8 mouse cellular contexts compared by ENCODE assay signal in genomic region chr3:97585383-97586160, GRCm38 (mm10). TPM values are rescaled to one million over a fixed set of nuclear protein-coding genes. Genes with fewer than 3 reads are reported as not detected.
DNase-seq lines count a peak whose midpoint lies in the region; ATAC-seq lines count a peak whose summit lies in the region.

No protein-coding gene starts in this region.

- peaks cover 73% of the 10 kb centered on the region for H3K36me3 ChIP-seq in liver, embryonic 12.5 days
- H3K36me3 ChIP-seq in midbrain, embryonic 15.5 days (replicated peaks) = no peaks in the 10 kb centered on the region

- no peaks in the 10 kb centered on the region for H3K27me3 ChIP-seq in liver, embryonic 12.5 days (replicated peaks)
- no peaks in the 10 kb centered on the region for H3K27me3 ChIP-seq in midbrain, embryonic 15.5 days (replicated peaks)

- no peak for ATAC-seq in liver, embryonic 12.5 days
- peak; percentile 92 for ATAC-seq in midbrain, embryonic 15.5 days (replicated peaks)

- H3K9me3 ChIP-seq in liver, embryonic 12.5 days (replicated peaks) = no peaks in the 10 kb centered on the region
- no peaks in the 10 kb centered on the region for H3K9me3 ChIP-seq in midbrain, embryonic 15.5 days

- no peaks in the 10 kb centered on the region for H3K4me1 ChIP-seq in liver, embryonic 12.5 days
- H3K4me1 ChIP-seq in midbrain, embryonic 15.5 days = peaks cover 11% of the 10 kb centered on the region; the same call in 1 of the 2 replicates

- H3K9ac ChIP-seq in liver, embryonic 12.5 days = no peak overlapping the region
- no peak overlapping the region for H3K9ac ChIP-seq in midbrain, embryonic 15.5 days

- no peak overlapping the region for H3K4me2 ChIP-seq in liver, embryonic 12.5 days
- H3K4me2 ChIP-seq in midbrain, embryonic 15.5 days = peak overlapping the region; percentile 33

- intact Hi-C loops in gastrocnemius, postnatal 36 days (cut with DNase I) = loop anchor here (10.0 kb wide), 1 partner anchor 191 kb away; no protein-coding TSS in a partner anchor
- intact Hi-C loops in left cerebral cortex, postnatal 4 days (cut with DNase I) = loop anchor here (5.0 to 10.0 kb wide), 3 partner anchors 231 to 648 kb away; no protein-coding TSS in a partner anchor

- H3K4me3 ChIP-seq in liver, embryonic 12.5 days = no peak overlapping the region
- no peak overlapping the region for H3K4me3 ChIP-seq in midbrain, embryonic 15.5 days

- 66% methylated on average over 18 of the region's 18 CpGs for WGBS in liver, embryonic 12.5 days (ENCODE audit: insufficient replicate concordance)
- WGBS in midbrain, embryonic 15.5 days = 48% methylated on average over 18 of the region's 18 CpGs

- peak; percentile 76 for DNase-seq in liver
- DNase-seq in embryo, embryonic 11.5 days (ENCODE audit: low read depth, low spot score) = peak; percentile 71
- peak; percentile 45 to 56 for DNase-seq in gastrocnemius, postnatal 36 days
- DNase-seq in kidney, adult 18-20 months = peak; percentile 81
- DNase-seq in left cerebral cortex, postnatal 4 days = peak; percentile 88
- peak; percentile 39 to 78 for DNase-seq in spleen, postnatal 10 days (ENCODE audit: low spot score in 2 of 2)

- no peak overlapping the region for H3K27ac ChIP-seq in liver, embryonic 12.5 days
- H3K27ac ChIP-seq in midbrain, embryonic 15.5 days = 0 out of 2 replicates have a peak overlapping the region, but pooled peaks have one; percentile 29

RNA-seq across cellular contexts. Expression of gene Chd1l, which starts 24.4 kb away (rescaled TPM):
- 20.3 and 21.4 TPM in 2 replicates for polyA plus RNA-seq in liver, embryonic 12.5 days (2016; fragmentation: Nextera tagmentation; extraction: Ambion mirVana)
- 10 to 100 TPM in 1 of 2 experiments, 1 to 10 TPM in 1; 9.6 to 10.4 TPM for total RNA-seq in gastrocnemius, postnatal 36 days (2021)
- total RNA-seq in left cerebral cortex, postnatal 4 days (2021) = 1 to 10 TPM; 6.6 to 8.3 TPM
- polyA plus RNA-seq in midbrain, embryonic 15.5 days (2015; fragmentation: Nextera tagmentation; extraction: Ambion mirVana) = 4.9 and 5.7 TPM in 2 replicates

RNA-seq across cellular contexts. Expression of gene Fmo5, which starts 43.0 kb away (rescaled TPM):
- 5.6 and 5.7 TPM in 2 replicates for polyA plus RNA-seq in liver, embryonic 12.5 days (2016; fragmentation: Nextera tagmentation; extraction: Ambion mirVana)
- 1 to 10 TPM; 5.2 to 5.8 TPM for total RNA-seq in gastrocnemius, postnatal 36 days (2021)
- total RNA-seq in left cerebral cortex, postnatal 4 days (2021) = 1 to 10 TPM; 1.2 to 1.3 TPM
- polyA plus RNA-seq in midbrain, embryonic 15.5 days (2015; fragmentation: Nextera tagmentation; extraction: Ambion mirVana) = 0.73 and 0.89 TPM in 2 replicates
